Mouse (Mus musculus) retina, embryonic 14.5 days (tissue): ENCODE measurements at regions not wholly inside any gene's neighbourhood (a gene's known extent, or its start where the extent isn't known, plus 50 kb on each side); places are given as distances from the start of the nearest gene placed in this dataset.
A peak's percentile ranks its signal among the peaks of the same experiment; 100 is the strongest.

Source experiments
- DNase-seq: peaks from one replicate; pipeline ENCODE4 v3.0.0-alpha.2; 2015; ENCODE audit warnings: low spot score

GRCm38 (mm10) chr3:140059102-140059501, 853.6 kb downstream of the Stpg2 start:
- DNase-seq = no peak

- DNase-seq = no peak
Measured at GRCm38 (mm10) chr3:140059522-140060110, 854.1 kb downstream of the Stpg2 start.

- no peak for DNase-seq
Measured at GRCm38 (mm10) chr3:140061769-140062381, 856.4 kb downstream of the Stpg2 start.

- no peak for DNase-seq
Measured at GRCm38 (mm10) chr3:140062880-140063279, 857.4 kb downstream of the Stpg2 start.

- DNase-seq = no peak
Measured at GRCm38 (mm10) chr3:140084333-140084732, 878.8 kb downstream of the Stpg2 start.

GRCm38 (mm10) chr3:140085385-140085784, 879.9 kb downstream of the Stpg2 start:
- DNase-seq = no peak

GRCm38 (mm10) chr3:140088019-140088418, 882.5 kb downstream of the Stpg2 start:
- no peak for DNase-seq

GRCm38 (mm10) chr3:140091900-140092299, 886.4 kb downstream of the Stpg2 start:
- no peak for DNase-seq

- no peak for DNase-seq
Measured at GRCm38 (mm10) chr3:140096854-140097540, 891.5 kb downstream of the Stpg2 start.

- no peak for DNase-seq
Measured at GRCm38 (mm10) chr3:140109401-140109800, 903.9 kb downstream of the Stpg2 start.

- no peak for DNase-seq
Measured at GRCm38 (mm10) chr3:140111414-140112172, 906.1 kb downstream of the Stpg2 start.

- no peak for DNase-seq
Measured at GRCm38 (mm10) chr3:140115116-140115515, 909.6 kb downstream of the Stpg2 start.

GRCm38 (mm10) chr3:140127310-140127709, 921.8 kb downstream of the Stpg2 start:
- peak; percentile 9 for DNase-seq

GRCm38 (mm10) chr3:140129065-140129778, 923.7 kb downstream of the Stpg2 start:
- DNase-seq = no peak

- no peak for DNase-seq
Measured at GRCm38 (mm10) chr3:140143900-140144299, 938.4 kb downstream of the Stpg2 start.

GRCm38 (mm10) chr3:140147158-140147933, 941.9 kb downstream of the Stpg2 start:
- no peak for DNase-seq

- DNase-seq = peak; percentile 10
Measured at GRCm38 (mm10) chr3:140150530-140150951, 945.0 kb downstream of the Stpg2 start.

- no peak for DNase-seq
Measured at GRCm38 (mm10) chr3:140179471-140179870, 974.0 kb downstream of the Stpg2 start.

GRCm38 (mm10) chr3:140182690-140183089, 977.2 kb downstream of the Stpg2 start:
- DNase-seq = no peak

GRCm38 (mm10) chr3:140184899-140185525, 979.5 kb downstream of the Stpg2 start:
- no peak for DNase-seq

- DNase-seq = no peak
Measured at GRCm38 (mm10) chr3:140205914-140206313, 1000.4 kb downstream of the Stpg2 start.
